Mouse (Mus musculus): ENCODE results near the gene Eif2ak1. TPM values are rescaled to one million over a fixed set of nuclear protein-coding genes. Genes with fewer than 3 reads are reported as not detected.

The Eif2ak1 gene
- polyA plus RNA-seq, 1 experiment, result 16.8 TPM

DNA sequence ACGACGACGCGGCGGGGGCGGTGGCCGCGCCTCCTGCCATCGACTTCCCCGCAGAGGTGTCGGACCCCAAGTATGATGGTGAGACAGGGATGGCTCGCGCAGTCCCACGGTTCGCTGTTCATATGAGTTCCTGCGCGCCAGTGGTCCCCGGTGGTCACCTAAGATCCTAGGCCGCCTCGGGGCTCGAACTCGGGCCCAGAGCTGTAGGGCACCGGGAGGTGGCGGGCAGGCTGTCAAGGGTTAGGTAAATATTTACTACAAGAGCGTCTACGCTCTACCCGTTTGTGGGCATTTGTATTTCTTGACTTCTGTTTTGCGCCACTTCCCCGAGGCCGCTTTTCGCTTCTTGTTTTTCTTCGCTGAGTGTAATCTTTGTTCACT is 333 bp downstream of the Eif2ak1 start:
- no peaks in the 10 kb centered on the region for H3K4me1 ChIP-seq (ENCODE audit: control insufficient read depth, insufficient read depth, low read length)
- 0% methylated on average over 32 of the region's 32 CpGs for WGBS
- peak overlapping the region; percentile 98 for H3K4me3 ChIP-seq (replicated peaks; ENCODE audit: extremely low read depth, low read depth, low read length)
- no peak for DNase-seq
- TF ChIP-seq CTCF (IDR thresholded peaks at IDR 0.05; ENCODE audit: insufficient read depth, low read length), result no peak
- TF ChIP-seq POLR2A (IDR thresholded peaks at IDR 0.05; ENCODE audit: borderline replicate concordance, extremely low read depth, low read depth, low read length), result no peak

GRCm38 (mm10) chr5:143818461-143818860 is 873 bp downstream of the Eif2ak1 start:
- DNase-seq, result no peak
- Histone ChIP-seq H3K4me3 (replicated peaks; ENCODE audit: extremely low read depth, low read depth, low read length) (peak overlapping the region; percentile 98), H3K4me1 (ENCODE audit: control insufficient read depth, insufficient read depth, low read length) (no peaks in the 10 kb centered on the region)
- WGBS, result 3% methylated on average over 10 of the region's 10 CpGs
- TF ChIP-seq POLR2A (IDR thresholded peaks at IDR 0.05; ENCODE audit: borderline replicate concordance, extremely low read depth, low read depth, low read length), result no peak
- no peak for TF ChIP-seq CTCF (IDR thresholded peaks at IDR 0.05; ENCODE audit: insufficient read depth, low read length)

DNA sequence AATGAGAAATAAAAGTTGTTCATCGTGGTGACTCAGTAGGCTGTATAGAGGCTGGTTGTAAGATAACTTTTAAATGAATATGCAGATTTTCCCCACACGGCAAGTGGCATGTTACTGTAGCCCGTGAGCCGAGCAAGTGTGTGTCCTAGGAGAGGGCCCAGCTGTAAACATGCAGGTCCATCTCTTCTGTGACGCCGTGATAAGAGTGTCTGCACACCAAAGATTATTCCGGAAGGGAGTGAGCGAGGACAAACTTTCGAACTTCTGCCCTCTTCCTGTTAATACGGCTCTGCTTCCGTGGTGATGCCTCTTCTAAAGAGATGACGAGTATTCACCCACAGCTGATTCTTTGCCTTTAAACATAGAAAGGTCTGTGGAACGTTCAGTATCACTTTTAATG is 1.4 kb downstream of the Eif2ak1 start:
- no peak overlapping the region for H3K4me3 ChIP-seq (replicated peaks; ENCODE audit: extremely low read depth, low read depth, low read length)
- H3K4me1 ChIP-seq (ENCODE audit: control insufficient read depth, insufficient read depth, low read length), result no peaks in the 10 kb centered on the region
- no peak for DNase-seq
- TF ChIP-seq CTCF (IDR thresholded peaks at IDR 0.05; ENCODE audit: insufficient read depth, low read length), result no peak
- no peak for TF ChIP-seq POLR2A (IDR thresholded peaks at IDR 0.05; ENCODE audit: borderline replicate concordance, extremely low read depth, low read depth, low read length)
- 34% methylated on average over 13 of the region's 13 CpGs for WGBS

- H3K4me1 ChIP-seq (ENCODE audit: control insufficient read depth, insufficient read depth, low read length), result no peaks in the 10 kb centered on the region
Observed at GRCm38 (mm10) chr5:143819906-143820660, 2.5 kb downstream of the Eif2ak1 start.

GRCm38 (mm10) chr5:143820820-143821219 is 3.2 kb downstream of the Eif2ak1 start:
- H3K4me3 ChIP-seq (replicated peaks; ENCODE audit: extremely low read depth, low read depth, low read length), result no peak overlapping the region
- TF ChIP-seq POLR2A (IDR thresholded peaks at IDR 0.05; ENCODE audit: borderline replicate concordance, extremely low read depth, low read depth, low read length), result no peak
- no peak for TF ChIP-seq CTCF (IDR thresholded peaks at IDR 0.05; ENCODE audit: insufficient read depth, low read length)
- no peaks in the 10 kb centered on the region for H3K4me1 ChIP-seq (ENCODE audit: control insufficient read depth, insufficient read depth, low read length)
- WGBS, result 79% methylated on average over 5 of the region's 5 CpGs
- DNase-seq, result no peak

More at GRCm38 (mm10) chr5:143819906-143820660, 2.5 kb downstream of the Eif2ak1 start:
- TF ChIP-seq CTCF (IDR thresholded peaks at IDR 0.05; ENCODE audit: insufficient read depth, low read length), result no peak
- TF ChIP-seq POLR2A (IDR thresholded peaks at IDR 0.05; ENCODE audit: borderline replicate concordance, extremely low read depth, low read depth, low read length), result no peak
- 78% methylated on average over 24 of the region's 24 CpGs for WGBS
- no peak overlapping the region for H3K4me3 ChIP-seq (replicated peaks; ENCODE audit: extremely low read depth, low read depth, low read length)
- DNase-seq, result no peak

GRCm38 (mm10) chr5:143871547-143872169 is 54.1 kb downstream of the Eif2ak1 start:
- no peaks in the 10 kb centered on the region for H3K4me1 ChIP-seq (ENCODE audit: control insufficient read depth, insufficient read depth, low read length)
- TF ChIP-seq POLR2A (IDR thresholded peaks at IDR 0.05; ENCODE audit: borderline replicate concordance, extremely low read depth, low read depth, low read length) (no peak), CTCF (IDR thresholded peaks at IDR 0.05; ENCODE audit: insufficient read depth, low read length) (no peak)
- DNase-seq, result no peak
- no peak overlapping the region for H3K4me3 ChIP-seq (replicated peaks; ENCODE audit: extremely low read depth, low read depth, low read length)
- 70% methylated on average over 11 of the region's 11 CpGs for WGBS

- WGBS, result 54% methylated on average over 4 of the region's 4 CpGs
- TF ChIP-seq POLR2A (IDR thresholded peaks at IDR 0.05; ENCODE audit: borderline replicate concordance, extremely low read depth, low read depth, low read length) (no peak), CTCF (IDR thresholded peaks at IDR 0.05; ENCODE audit: insufficient read depth, low read length) (no peak)
- DNase-seq, result no peak
- no peak overlapping the region for H3K4me3 ChIP-seq (replicated peaks; ENCODE audit: extremely low read depth, low read depth, low read length)
- H3K4me1 ChIP-seq (ENCODE audit: control insufficient read depth, insufficient read depth, low read length), result no peaks in the 10 kb centered on the region
Observed at GRCm38 (mm10) chr5:143874571-143874970, 57.0 kb downstream of the Eif2ak1 start.

GRCm38 (mm10) chr5:143885274-143885673 is 67.7 kb downstream of the Eif2ak1 start:
- no peak for TF ChIP-seq CTCF (IDR thresholded peaks at IDR 0.05; ENCODE audit: insufficient read depth, low read length)
- no peak for TF ChIP-seq POLR2A (IDR thresholded peaks at IDR 0.05; ENCODE audit: borderline replicate concordance, extremely low read depth, low read depth, low read length)
- H3K4me3 ChIP-seq (replicated peaks; ENCODE audit: extremely low read depth, low read depth, low read length), result no peak overlapping the region
- no peak for DNase-seq
- 97% methylated on average over 3 of the region's 3 CpGs for WGBS
- no peaks in the 10 kb centered on the region for H3K4me1 ChIP-seq (ENCODE audit: control insufficient read depth, insufficient read depth, low read length)

DNA sequence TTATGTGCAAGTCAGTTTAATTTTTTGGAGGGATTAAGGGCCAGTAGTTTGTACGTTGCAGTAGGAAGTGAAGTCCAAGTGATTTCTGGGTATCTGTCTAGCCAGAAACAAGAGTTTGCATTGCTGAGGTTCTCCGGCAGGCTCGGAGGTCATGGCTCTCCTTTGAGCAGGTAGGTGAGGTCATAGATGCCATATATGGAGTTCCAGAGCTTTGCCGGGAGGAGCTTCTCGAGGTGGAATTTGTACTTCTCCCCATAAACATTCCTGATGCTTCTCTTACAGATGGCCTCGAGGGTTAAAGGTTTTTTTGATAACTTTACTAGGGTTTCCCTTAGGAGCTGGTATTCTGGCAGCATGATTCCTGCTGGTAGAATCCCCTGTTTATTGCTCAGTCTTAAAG is 73.2 kb downstream of the Eif2ak1 start:
- Histone ChIP-seq H3K4me1 (ENCODE audit: control insufficient read depth, insufficient read depth, low read length) (no peaks in the 10 kb centered on the region), H3K4me3 (replicated peaks; ENCODE audit: extremely low read depth, low read depth, low read length) (no peak overlapping the region)
- TF ChIP-seq CTCF (IDR thresholded peaks at IDR 0.05; ENCODE audit: insufficient read depth, low read length) (no peak), POLR2A (IDR thresholded peaks at IDR 0.05; ENCODE audit: borderline replicate concordance, extremely low read depth, low read depth, low read length) (no peak)
- WGBS, result 73% methylated on average over 6 of the region's 6 CpGs
- DNase-seq, result no peak
